Mouse (Mus musculus) heart, embryonic 15.5 days (tissue): ENCODE results near the gene Adrm1. TPM values are rescaled to one million over a fixed set of nuclear protein-coding genes. Genes with fewer than 3 reads are reported as not detected.

ENCODE experiments used
- ATAC-seq: fragments of 200-750 bp; cut with Nextera tagmentation; replicated peaks from 2 replicates; pipeline ENCODE4 v1.8.0; 2017; ENCODE audit warnings: low read depth, moderate TSS enrichment; ENCODE audit not compliant: insufficient number of reproducible peaks, insufficient read depth, low FRiP score
- H3K27ac ChIP-seq: fragments of 300-500 bp; sonication (generic); 2 replicates; pipeline ENCODE4 v1.5.1; 2015; ENCODE audit warnings: mild to moderate bottlenecking, inconsistent platforms
- H3K27me3 ChIP-seq: fragments of 300-500 bp; sonication (generic); 2 replicates; pipeline ENCODE4 v1.6.1; 2015; ENCODE audit warnings: inconsistent platforms
- H3K36me3 ChIP-seq: fragments of 300-500 bp; sonication (generic); 2 replicates; pipeline ENCODE4 v1.6.1; 2015; ENCODE audit warnings: mild to moderate bottlenecking, inconsistent platforms
- H3K4me1 ChIP-seq: fragments of 300-500 bp; sonication (generic); replicated peaks from 2 replicates; pipeline ENCODE4 v1.6.1; 2015; ENCODE audit warnings: inconsistent platforms
- H3K4me2 ChIP-seq: fragments of 300-500 bp; sonication (generic); 2 replicates; pipeline ENCODE4 v1.6.1; 2015; ENCODE audit warnings: inconsistent platforms, mild to moderate bottlenecking, moderate library complexity
- H3K4me3 ChIP-seq: fragments of 300-500 bp; sonication (generic); 2 replicates; pipeline ENCODE4 v1.5.1; 2015; ENCODE audit warnings: mild to moderate bottlenecking, inconsistent platforms
- H3K9ac ChIP-seq: fragments of 300-500 bp; sonication (generic); 2 replicates; pipeline ENCODE4 v1.6.1; 2015; ENCODE audit warnings: mild to moderate bottlenecking, inconsistent platforms
- H3K9me3 ChIP-seq: fragments of 300-500 bp; sonication (generic); replicated peaks from 2 replicates; pipeline ENCODE4 v1.6.1; 2016; ENCODE audit warnings: inconsistent platforms
- WGBS: fragments of 180-500 bp; shearing (Covaris S2); methylation state at CpG from one replicate; pipeline ENCODE4 v1.1.7; 2015; ENCODE audit warnings: mixed read lengths; 5-methylcytosine and 5-hydroxymethylcytosine counted together
- polyA plus RNA-seq: library from polyadenylated mRNA; unstranded; fragments of >200 nt; fragmentation: Nextera tagmentation; extraction: Ambion mirVana; gene quantifications from 2 replicates; pipeline ENCODE4 v1.2.1, GENCODE M21; 2015

Adrm1 gene
- polyA plus RNA-seq, result 123 and 139 TPM in 2 replicates

DNA sequence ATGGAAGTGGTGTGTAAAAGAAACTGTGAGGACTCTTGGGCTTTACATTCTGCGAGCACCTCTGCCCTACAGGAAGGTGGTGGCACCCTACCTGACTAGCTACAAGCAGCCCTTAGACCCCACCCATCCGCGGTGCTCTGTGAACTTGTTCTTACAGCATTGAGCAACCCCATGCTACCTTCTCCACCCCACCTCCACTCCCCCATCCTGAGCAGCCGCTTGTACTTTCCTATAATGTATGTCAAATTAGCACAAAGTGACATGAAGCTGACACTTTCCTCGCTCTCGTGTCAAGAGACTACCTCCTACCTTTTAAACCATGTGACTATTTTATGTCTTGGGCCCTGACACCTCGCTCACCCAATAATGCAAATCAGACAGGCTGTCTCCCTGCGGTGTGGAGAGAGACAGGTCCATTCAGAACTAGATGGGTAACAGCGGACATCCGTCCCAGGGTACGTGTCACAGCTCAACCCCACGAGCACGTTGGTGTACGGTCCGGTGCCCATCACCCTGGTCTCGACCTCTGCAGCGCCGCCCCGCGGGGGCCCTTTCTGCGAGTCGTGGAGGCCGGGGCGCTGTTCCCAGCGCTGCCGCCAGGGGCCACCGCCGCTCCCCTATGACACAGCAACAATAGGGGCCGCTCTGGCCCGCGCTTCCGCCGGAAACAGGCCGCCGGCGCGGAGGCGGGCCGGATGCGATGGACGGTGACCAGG is at the start of gene Adrm1:
Adrm1 (plus strand) TSS at position 680 of the 716 bp plus-strand sequence.
- Histone ChIP-seq H3K4me1 (peaks cover 20% of the 10 kb centered on the region), H3K9ac (peak within 1 kb of the TSS; percentile 99), H3K9me3 (no peaks in the 10 kb centered on the region), H3K4me3 (peak within 1 kb of the TSS; percentile 100), H3K4me2 (peak within 1 kb of the TSS; percentile 96), H3K36me3 (peaks cover 20% of the 10 kb centered on the region), H3K27ac (peak within 1 kb of the TSS; percentile 93), H3K27me3 (no peaks in the 10 kb centered on the region)
- ATAC-seq, result peak; percentile 97
- 5% methylated on average over 41 of the region's 41 CpGs for WGBS

DNA sequence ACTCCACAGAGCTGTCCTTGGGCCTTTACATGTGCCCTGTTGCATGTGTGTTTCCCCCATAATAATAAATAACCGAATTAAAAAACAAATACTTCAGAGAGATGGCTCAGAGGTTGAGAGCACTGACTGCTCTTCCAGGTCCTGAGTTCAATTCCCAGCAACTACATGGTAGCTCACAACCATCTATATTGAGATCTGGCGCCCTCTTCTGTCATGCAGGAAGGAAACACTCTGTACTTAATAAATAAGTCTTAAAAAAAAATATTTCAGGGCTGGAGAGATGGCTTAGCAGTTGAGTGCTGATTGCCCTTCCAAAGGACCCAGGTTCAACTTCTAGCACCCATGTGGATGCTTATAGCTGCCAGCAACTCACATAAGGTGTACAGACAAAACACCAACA is 47.1 kb upstream of the Adrm1 start:
- Histone ChIP-seq H3K4me3 (no peak overlapping the region), H3K4me2 (no peak overlapping the region), H3K27ac (no peak overlapping the region), H3K27me3 (no peaks in the 10 kb centered on the region), H3K9ac (no peak overlapping the region), H3K4me1 (peaks cover 33% of the 10 kb centered on the region), H3K9me3 (no peaks in the 10 kb centered on the region), H3K36me3 (no peaks in the 10 kb centered on the region)
- ATAC-seq, result no peak
- 85% methylated on average over 2 of the region's 2 CpGs for whole genome bisulfite sequencing

DNA sequence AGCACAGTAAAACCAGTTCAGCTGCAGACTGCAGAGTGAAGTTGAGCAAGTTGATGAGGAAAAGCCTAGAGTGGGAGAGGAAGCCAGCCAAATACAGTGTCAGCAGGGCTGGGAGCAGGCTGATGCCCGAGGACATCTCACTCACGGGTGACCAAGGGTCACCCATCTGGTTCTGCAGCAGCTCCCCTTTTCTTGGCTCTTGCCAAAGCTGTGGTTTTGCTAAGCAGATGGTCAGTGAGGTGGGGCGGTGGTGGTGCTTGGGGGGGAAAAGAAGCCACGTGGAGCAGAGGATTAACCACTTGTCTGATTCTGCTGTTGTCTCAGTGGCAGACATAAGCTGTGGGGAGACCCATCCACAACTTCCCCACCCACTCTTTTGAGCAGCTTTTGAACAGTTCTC is 45.1 kb upstream of the Adrm1 start:
- Histone ChIP-seq H3K4me2 (no peak overlapping the region), H3K9me3 (no peaks in the 10 kb centered on the region), H3K27ac (0 out of 2 replicates have a peak overlapping the region, but pooled peaks have one; percentile 5), H3K9ac (no peak overlapping the region), H3K27me3 (no peaks in the 10 kb centered on the region), H3K36me3 (no peaks in the 10 kb centered on the region), H3K4me1 (peaks cover 23% of the 10 kb centered on the region), H3K4me3 (no peak overlapping the region)
- no peak; the same call in 1 of the 2 replicates for ATAC-seq
- WGBS, result 15% methylated on average over 4 of the region's 4 CpGs

DNA sequence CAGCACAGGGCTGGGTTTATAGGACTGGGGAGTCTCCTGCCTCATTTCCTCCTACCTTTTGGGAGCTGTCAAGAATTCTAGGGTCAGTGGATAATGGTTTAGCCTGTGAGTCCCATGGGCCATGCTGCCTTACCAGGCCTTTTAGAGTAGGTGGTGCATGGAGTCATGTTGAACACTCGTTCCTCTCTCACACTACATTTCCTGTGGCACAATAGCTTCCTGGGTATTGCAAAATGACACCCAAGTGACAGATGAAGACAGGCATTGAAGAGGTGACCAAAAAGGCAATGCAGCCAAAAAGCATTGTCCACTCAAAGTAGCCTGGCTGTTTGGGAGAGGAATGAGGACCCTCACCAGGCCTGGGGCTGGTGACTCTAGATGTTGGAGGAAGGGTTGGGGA is 43.6 kb upstream of the Adrm1 start:
- no peaks in the 10 kb centered on the region for H3K9me3 ChIP-seq
- no peak overlapping the region for H3K9ac ChIP-seq
- H3K4me1 ChIP-seq, result peaks cover 23% of the 10 kb centered on the region
- H3K4me3 ChIP-seq, result no peak overlapping the region
- WGBS, result 39% methylated on average over 1 of the region's 1 CpGs
- no peak overlapping the region for H3K4me2 ChIP-seq
- H3K27me3 ChIP-seq, result no peaks in the 10 kb centered on the region
- H3K36me3 ChIP-seq, result no peaks in the 10 kb centered on the region
- H3K27ac ChIP-seq, result no peak overlapping the region
- no peak for ATAC-seq

DNA sequence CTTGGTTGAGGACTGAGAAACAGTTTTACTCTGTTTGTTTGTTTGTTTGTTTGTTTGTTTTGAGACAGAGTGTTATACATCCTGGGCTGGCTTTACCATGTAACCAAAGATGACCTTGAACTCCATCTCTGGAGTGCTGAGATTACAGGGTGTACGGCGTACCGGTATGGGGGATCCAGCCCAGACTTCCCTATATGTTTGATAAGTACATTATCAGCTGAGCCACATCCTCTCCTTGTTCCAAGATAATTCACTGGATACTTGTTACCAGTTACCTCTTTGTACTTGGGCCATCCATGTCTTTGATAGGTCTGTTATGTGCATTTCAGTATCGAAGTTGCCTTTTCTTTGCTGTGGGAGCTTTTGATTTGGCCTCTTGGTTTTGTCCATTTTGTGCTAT is 38.1 kb upstream of the Adrm1 start:
- peaks cover 10% of the 10 kb centered on the region; the same call in 1 of the 2 replicates for H3K4me1 ChIP-seq
- no peaks in the 10 kb centered on the region for H3K27me3 ChIP-seq
- H3K27ac ChIP-seq, result no peak overlapping the region
- no peak overlapping the region for H3K4me3 ChIP-seq
- H3K9me3 ChIP-seq, result no peaks in the 10 kb centered on the region
- no peak overlapping the region for H3K4me2 ChIP-seq
- H3K36me3 ChIP-seq, result no peaks in the 10 kb centered on the region
- 68% methylated on average over 4 of the region's 4 CpGs for WGBS
- ATAC-seq, result no peak
- H3K9ac ChIP-seq, result no peak overlapping the region

DNA sequence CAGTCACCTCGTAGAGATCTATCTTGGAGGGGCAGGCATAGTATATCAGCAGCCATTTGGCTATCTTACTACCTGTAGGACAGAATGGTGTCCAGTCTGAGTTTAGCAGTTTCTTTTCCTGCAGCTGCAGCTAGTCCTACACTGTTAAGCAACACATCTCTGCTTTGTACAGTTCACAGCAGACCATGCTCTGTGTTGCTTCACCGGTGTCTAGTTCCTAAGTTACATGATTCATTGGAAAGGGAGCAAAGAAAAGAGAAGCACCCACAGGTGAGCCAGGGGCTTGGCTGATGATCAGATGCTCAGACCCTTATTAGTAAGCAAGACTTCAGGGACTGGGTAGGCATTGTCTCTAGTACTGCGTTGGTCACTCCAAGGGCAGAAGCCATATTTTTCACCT is 37.4 kb upstream of the Adrm1 start:
- Histone ChIP-seq H3K4me1 (peaks cover 10% of the 10 kb centered on the region; the same call in 1 of the 2 replicates), H3K9me3 (no peaks in the 10 kb centered on the region), H3K4me2 (no peak overlapping the region), H3K36me3 (no peaks in the 10 kb centered on the region), H3K9ac (no peak overlapping the region), H3K4me3 (no peak overlapping the region), H3K27me3 (no peaks in the 10 kb centered on the region), H3K27ac (no peak overlapping the region)
- 70% methylated on average over 3 of the region's 3 CpGs for WGBS
- no peak for ATAC-seq

DNA sequence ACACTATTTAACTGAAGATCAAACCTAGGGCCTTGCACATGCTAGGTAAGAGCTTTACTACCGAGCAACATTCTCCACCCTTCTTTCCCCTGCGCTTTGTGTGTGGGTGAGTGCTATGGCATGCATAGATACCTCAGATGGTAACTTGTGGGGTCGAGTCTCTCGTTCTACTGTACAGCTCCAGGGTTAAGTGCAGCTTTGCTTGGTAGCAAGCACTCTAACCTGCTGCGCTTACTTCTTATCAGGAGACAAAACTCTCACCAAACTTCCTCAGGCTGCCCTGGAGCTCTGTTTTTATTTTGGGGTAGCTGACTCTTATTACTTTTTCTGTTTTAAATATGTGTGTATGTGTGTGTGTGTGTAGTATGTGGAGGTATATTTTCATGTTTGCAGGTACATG is 35.9 kb upstream of the Adrm1 start:
- peaks cover 2% of the 10 kb centered on the region; the same call in 1 of the 2 replicates for H3K36me3 ChIP-seq
- H3K27ac ChIP-seq, result no peak overlapping the region
- ATAC-seq, result no peak
- no peak overlapping the region for H3K9ac ChIP-seq
- 56% methylated on average over 5 of the region's 5 CpGs for WGBS
- H3K4me2 ChIP-seq, result no peak overlapping the region
- no peaks in the 10 kb centered on the region for H3K27me3 ChIP-seq
- no peaks in the 10 kb centered on the region for H3K9me3 ChIP-seq
- no peak overlapping the region for H3K4me3 ChIP-seq
- peaks cover 10% of the 10 kb centered on the region; the same call in 1 of the 2 replicates for H3K4me1 ChIP-seq

DNA sequence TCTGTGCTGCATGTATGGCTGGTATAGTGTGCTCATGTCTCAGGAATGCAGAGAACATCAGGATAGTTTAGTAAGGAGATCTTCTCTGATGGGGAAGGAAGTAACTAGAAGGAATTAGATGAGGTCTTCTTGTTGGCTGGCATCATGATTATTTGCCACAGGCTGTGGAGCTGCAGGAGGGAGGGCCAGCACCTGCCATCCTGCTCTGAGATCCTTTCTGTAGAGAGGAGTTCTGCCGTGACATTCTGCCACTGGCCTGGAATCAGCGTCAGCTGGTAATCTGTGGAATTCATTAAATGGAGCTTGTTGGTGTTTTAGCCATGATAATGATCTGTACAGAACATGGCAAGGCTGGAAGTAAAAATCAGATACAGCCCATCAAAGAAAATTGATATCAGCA is 25.2 kb upstream of the Adrm1 start:
- ATAC-seq, result no peak
- Histone ChIP-seq H3K27me3 (no peaks in the 10 kb centered on the region), H3K36me3 (peaks cover 55% of the 10 kb centered on the region), H3K9ac (no peak overlapping the region), H3K4me1 (peaks cover 11% of the 10 kb centered on the region), H3K9me3 (no peaks in the 10 kb centered on the region), H3K4me2 (no peak overlapping the region), H3K4me3 (no peak overlapping the region), H3K27ac (no peak overlapping the region)
- WGBS, result 76% methylated on average over 2 of the region's 2 CpGs

DNA sequence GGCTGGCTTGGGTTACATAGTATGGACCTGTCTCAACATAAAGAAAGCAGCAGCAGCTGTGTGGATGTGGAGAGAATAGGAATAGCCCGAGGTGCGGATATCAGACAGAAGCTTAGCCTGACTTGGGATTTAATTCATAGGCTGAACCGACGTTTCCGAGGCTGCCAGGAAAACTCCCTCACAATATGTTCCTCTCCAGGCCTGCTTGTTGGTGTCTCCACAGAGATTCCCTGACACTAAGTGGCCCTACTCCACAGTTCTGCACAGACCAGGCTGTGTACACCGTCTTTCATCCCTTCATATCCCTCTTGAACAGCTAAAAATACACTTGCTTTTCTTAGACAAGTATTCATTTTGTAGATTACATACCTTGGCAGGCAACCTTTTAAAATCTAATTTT is 23.9 kb upstream of the Adrm1 start:
- H3K4me2 ChIP-seq, result no peak overlapping the region
- peak overlapping the region; percentile 67 for H3K27ac ChIP-seq

DNA sequence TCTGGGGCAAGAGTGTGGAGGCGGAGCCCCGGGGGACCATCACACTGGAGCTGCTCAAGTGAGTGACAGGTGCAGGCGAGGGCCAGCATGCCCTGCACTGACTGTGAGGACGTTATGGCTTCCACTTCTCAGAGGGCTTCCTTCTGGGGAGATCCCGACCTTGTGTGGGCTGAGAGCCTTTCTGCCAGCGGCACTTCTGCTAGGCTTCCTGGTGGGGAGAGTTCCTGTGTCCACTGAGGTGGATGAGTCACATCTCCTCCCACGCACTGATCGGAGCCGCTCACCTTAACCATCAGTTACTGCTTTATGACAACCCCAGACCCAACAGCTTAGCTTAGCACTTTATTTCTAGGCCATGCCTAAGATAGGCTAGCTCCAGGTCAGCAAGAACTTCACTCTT is 22.7 kb upstream of the Adrm1 start:
- H3K9ac ChIP-seq, result no peak overlapping the region

More for the DNA sequence above, 23.9 kb upstream of the Adrm1 start:
- Histone ChIP-seq H3K4me3 (no peak overlapping the region), H3K36me3 (peaks cover 50% of the 10 kb centered on the region), H3K4me1 (peaks cover 11% of the 10 kb centered on the region), H3K9me3 (no peaks in the 10 kb centered on the region), H3K27me3 (no peaks in the 10 kb centered on the region), H3K9ac (no peak overlapping the region)
- no peak; the same call in 1 of the 2 replicates for ATAC-seq
- WGBS, result 39% methylated on average over 6 of the region's 6 CpGs

DNA sequence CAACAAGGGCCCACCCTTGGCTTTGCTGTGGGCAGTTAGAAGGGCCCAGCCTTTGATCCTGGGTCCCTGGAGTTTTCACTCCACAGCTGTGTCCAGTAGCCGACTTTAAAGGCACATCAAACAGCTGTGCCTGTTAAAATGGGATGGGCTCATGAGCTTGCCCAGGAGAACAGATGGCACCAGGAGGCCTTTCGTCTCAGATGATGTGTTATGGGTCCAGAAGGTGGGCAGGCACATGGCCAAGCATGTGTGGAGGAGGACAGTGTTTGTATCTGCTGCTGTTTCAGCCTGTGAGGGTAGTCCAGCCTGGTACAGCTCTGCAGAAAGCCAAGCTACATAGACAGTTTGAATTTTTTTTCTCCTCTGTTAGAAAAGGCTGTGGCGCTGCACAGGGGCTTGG is 16.5 kb upstream of the Adrm1 start:
- H3K4me3 ChIP-seq, result no peak overlapping the region
- H3K27me3 ChIP-seq, result no peaks in the 10 kb centered on the region
- no peaks in the 10 kb centered on the region for H3K9me3 ChIP-seq
- H3K36me3 ChIP-seq, result peaks cover 70% of the 10 kb centered on the region
- no peak overlapping the region for H3K27ac ChIP-seq
- H3K4me2 ChIP-seq, result no peak overlapping the region
- 78% methylated on average over 3 of the region's 3 CpGs for WGBS
- no peak overlapping the region for H3K9ac ChIP-seq
- no peak for ATAC-seq
- no peaks in the 10 kb centered on the region for H3K4me1 ChIP-seq

More for the DNA sequence above, 22.7 kb upstream of the Adrm1 start:
- no peak overlapping the region for H3K4me2 ChIP-seq
- WGBS, result 73% methylated on average over 9 of the region's 9 CpGs
- H3K36me3 ChIP-seq, result peaks cover 57% of the 10 kb centered on the region
- H3K27me3 ChIP-seq, result no peaks in the 10 kb centered on the region
- no peaks in the 10 kb centered on the region for H3K9me3 ChIP-seq
- ATAC-seq, result no peak
- H3K4me3 ChIP-seq, result no peak overlapping the region
- H3K27ac ChIP-seq, result no peak overlapping the region
- H3K4me1 ChIP-seq, result peaks cover 11% of the 10 kb centered on the region

DNA sequence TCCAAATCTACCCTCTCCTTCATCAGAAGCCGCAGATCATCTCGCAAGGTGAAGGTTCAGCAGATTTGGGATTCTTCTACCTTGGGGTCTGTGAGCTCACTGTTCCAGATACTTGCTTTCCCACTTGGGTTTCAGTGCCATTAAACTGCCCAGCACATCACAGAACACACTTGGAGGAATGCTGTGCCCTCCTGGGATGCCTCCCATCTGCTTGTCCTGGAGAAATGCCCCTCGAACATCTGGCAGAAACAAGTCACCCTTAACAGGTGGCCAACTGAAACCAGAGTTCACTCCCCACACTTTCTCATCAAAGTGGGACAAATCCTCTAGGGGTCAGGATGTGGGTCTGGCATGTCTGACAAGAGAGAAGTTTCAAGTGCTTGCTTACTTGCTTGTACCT is 12.7 kb upstream of the Adrm1 start:
- ATAC-seq, result no peak
- Histone ChIP-seq H3K27me3 (no peaks in the 10 kb centered on the region), H3K9me3 (no peaks in the 10 kb centered on the region), H3K4me1 (no peaks in the 10 kb centered on the region), H3K4me2 (no peak overlapping the region), H3K36me3 (peaks cover 58% of the 10 kb centered on the region), H3K4me3 (no peak overlapping the region), H3K27ac (no peak overlapping the region), H3K9ac (no peak overlapping the region)
- WGBS, result 83% methylated on average over 3 of the region's 3 CpGs
